Mouse (Mus musculus) ES-Bruce4 (cell line): Measurements from ENCODE around the gene Rbm47.

ENCODE experiments used
- CTCF ChIP-seq: IDR thresholded peaks from one replicate; pipeline ENCODE4 v1.8.1; 2011; ENCODE audit warnings: low read depth, low read length
- EP300 ChIP-seq: IDR thresholded peaks from 2 replicates; pipeline ENCODE4 v1.6.1; 2011; ENCODE audit warnings: low read depth, low read length; ENCODE audit not compliant: insufficient read depth
- POLR2A ChIP-seq: IDR thresholded peaks from one replicate; pipeline ENCODE4 v1.8.1; 2011; ENCODE audit warnings: low read length; ENCODE audit not compliant: insufficient read depth

DNA sequence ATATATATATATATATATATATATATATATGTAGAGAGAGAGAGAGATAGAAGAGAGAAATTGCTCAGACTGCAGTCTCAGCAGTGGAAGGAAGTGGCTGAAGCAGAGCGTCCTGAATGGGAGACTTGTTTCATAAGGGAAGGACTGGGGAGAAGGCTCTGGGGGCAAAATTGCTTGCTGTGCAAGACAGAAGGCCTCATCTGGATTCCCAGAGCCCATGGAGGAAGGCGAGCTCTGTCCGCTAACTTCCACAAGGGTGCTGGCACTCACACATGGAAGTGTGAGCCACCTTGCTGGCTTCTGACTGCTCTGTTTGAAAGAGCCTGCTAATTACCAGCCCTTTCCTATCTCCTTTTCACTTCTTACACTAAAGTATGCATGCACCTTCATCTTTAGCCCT lies 70.1 kb downstream of the Rbm47 start:
- TF ChIP-seq POLR2A (no peak), CTCF (no peak), EP300 (no peak)
